Mouse (Mus musculus): Measurements from ENCODE around the gene Chd5. TPM values are rescaled to one million over a fixed set of nuclear protein-coding genes. Genes with fewer than 3 reads are reported as not detected.

Chd5 gene
- polyA plus RNA-seq (2012; rRNA removed) (0.09 TPM in 2 replicates), polyA plus RNA-seq (2014; fragmentation: Nextera tagmentation; extraction: Ambion mirVana) (0.18 TPM in 1 of 2 replicates, not detected in the other)

- Histone ChIP-seq H3K9me3 (ENCODE audit: control insufficient read depth, low read length) (no peaks in the 10 kb centered on the region), H3K4me2 (ENCODE audit: low read depth) (peak within 1 kb of the TSS; percentile 40), H3K4me3 (ENCODE audit: insufficient read depth in 1 of 2, low read depth in 2 of 2, low read length in 2 of 2) (peak within 1 kb of the TSS in 1 of 2 experiments; percentile 32; a peak in 2 of 4 replicates), H3K4me1 (replicated peaks; ENCODE audit: control insufficient read depth in 2 of 2, insufficient read depth in 2 of 2, low read length in 1 of 2) (no peaks in the 10 kb centered on the region), H3K27me3 (ENCODE audit: control insufficient read depth, insufficient read depth, low read length) (peaks cover 42% of the 10 kb centered on the region), H3K9ac (replicated peaks) (no peak within 1 kb of the TSS), H3K36me3 (replicated peaks; ENCODE audit: control insufficient read depth, insufficient read depth, low read depth) (peaks cover 5% of the 10 kb centered on the region), H3K27ac (no peak within 1 kb of the TSS)
- DNase-seq (ENCODE audit: low read depth in 3 of 3, low spot score in 3 of 3) (no peak), ATAC-seq (ENCODE audit: insufficient read depth) (no peak)
- TF ChIP-seq CTCF (IDR thresholded peaks at IDR 0.05; ENCODE audit: low read depth) (no peak), EP300 (IDR thresholded peaks at IDR 0.05; ENCODE audit: low read depth) (no peak)
- 3% methylated on average over 115 of the region's 120 CpGs for WGBS (ENCODE audit: insufficient replicate concordance)
Measured at GRCm38 (mm10) chr4:152338419-152339292, at the start of gene Chd5. TSS of gene Chd5 (plus strand) at chr4:152338651.

GRCm38 (mm10) chr4:152290385-152290784, 48.1 kb upstream of the Chd5 start:
- Histone ChIP-seq H3K4me1 (replicated peaks; ENCODE audit: control insufficient read depth in 2 of 2, insufficient read depth in 2 of 2, low read length in 1 of 2) (peaks cover under 1 to 3% of the 10 kb centered on the region in 2 experiments), H3K9ac (replicated peaks) (no peak overlapping the region), H3K27me3 (ENCODE audit: control insufficient read depth, insufficient read depth, low read length) (peaks cover 65% of the 10 kb centered on the region), H3K27ac (no peak overlapping the region), H3K9me3 (ENCODE audit: control insufficient read depth, low read length) (no peaks in the 10 kb centered on the region), H3K4me3 (ENCODE audit: insufficient read depth in 1 of 2, low read depth in 2 of 2, low read length in 2 of 2) (no peak overlapping the region), H3K36me3 (replicated peaks; ENCODE audit: control insufficient read depth, insufficient read depth, low read depth) (no peaks in the 10 kb centered on the region), H3K4me2 (ENCODE audit: low read depth) (no peak overlapping the region)
- 2% methylated on average over 37 of the region's 39 CpGs for WGBS (ENCODE audit: insufficient replicate concordance)
- TF ChIP-seq EP300 (IDR thresholded peaks at IDR 0.05; ENCODE audit: low read depth) (no peak), CTCF (IDR thresholded peaks at IDR 0.05; ENCODE audit: low read depth) (no peak)
- ATAC-seq (ENCODE audit: insufficient read depth) = no peak
- DNase-seq (ENCODE audit: low read depth in 3 of 3, low spot score in 3 of 3) = no peak

GRCm38 (mm10) chr4:152290991-152291390, 47.5 kb upstream of the Chd5 start:
- no peak overlapping the region for H3K9ac ChIP-seq (replicated peaks)
- H3K36me3 ChIP-seq (replicated peaks; ENCODE audit: control insufficient read depth, insufficient read depth, low read depth) = no peaks in the 10 kb centered on the region
- no peak overlapping the region for H3K4me3 ChIP-seq (ENCODE audit: insufficient read depth in 1 of 2, low read depth in 2 of 2, low read length in 2 of 2)
- no peak overlapping the region for H3K27ac ChIP-seq
- H3K4me2 ChIP-seq (ENCODE audit: low read depth) = no peak overlapping the region
- ATAC-seq (ENCODE audit: insufficient read depth) = no peak
- 19% methylated on average over 11 of the region's 11 CpGs for WGBS (ENCODE audit: insufficient replicate concordance)
- H3K4me1 ChIP-seq (replicated peaks; ENCODE audit: control insufficient read depth in 2 of 2, insufficient read depth in 2 of 2, low read length in 1 of 2) = peaks cover 7 to 9% of the 10 kb centered on the region in 2 experiments
- no peak for DNase-seq (ENCODE audit: low read depth in 3 of 3, low spot score in 3 of 3)
- H3K27me3 ChIP-seq (ENCODE audit: control insufficient read depth, insufficient read depth, low read length) = peaks cover 60% of the 10 kb centered on the region
- no peak for TF ChIP-seq EP300 (IDR thresholded peaks at IDR 0.05; ENCODE audit: low read depth)
- TF ChIP-seq CTCF (IDR thresholded peaks at IDR 0.05; ENCODE audit: low read depth) = no peak
- no peaks in the 10 kb centered on the region for H3K9me3 ChIP-seq (ENCODE audit: control insufficient read depth, low read length)

GRCm38 (mm10) chr4:152291562-152291961, 46.9 kb upstream of the Chd5 start, which contains the start of gene Hes3:
TSS of gene Hes3 (minus strand) at chr4:152291662.
- no peak within 1 kb of the TSS for H3K4me2 ChIP-seq (ENCODE audit: low read depth)

GRCm38 (mm10) chr4:152292102-152292765, 46.2 kb upstream of the Chd5 start:
- ATAC-seq (ENCODE audit: insufficient read depth) (no peak), DNase-seq (ENCODE audit: low read depth in 3 of 3, low spot score in 3 of 3) (no peak)
- 45% methylated on average over 12 of the region's 12 CpGs for WGBS (ENCODE audit: insufficient replicate concordance)
- Histone ChIP-seq H3K4me3 (ENCODE audit: insufficient read depth in 1 of 2, low read depth in 2 of 2, low read length in 2 of 2) (no peak overlapping the region), H3K27ac (no peak overlapping the region), H3K9ac (replicated peaks) (no peak overlapping the region), H3K9me3 (ENCODE audit: control insufficient read depth, low read length) (no peaks in the 10 kb centered on the region), H3K36me3 (replicated peaks; ENCODE audit: control insufficient read depth, insufficient read depth, low read depth) (no peaks in the 10 kb centered on the region), H3K4me2 (ENCODE audit: low read depth) (no peak overlapping the region), H3K27me3 (ENCODE audit: control insufficient read depth, insufficient read depth, low read length) (peaks cover 48% of the 10 kb centered on the region), H3K4me1 (replicated peaks; ENCODE audit: control insufficient read depth in 2 of 2, insufficient read depth in 2 of 2, low read length in 1 of 2) (peaks cover 7 to 12% of the 10 kb centered on the region in 2 experiments)
- TF ChIP-seq CTCF (IDR thresholded peaks at IDR 0.05; ENCODE audit: low read depth) = no peak
- TF ChIP-seq EP300 (IDR thresholded peaks at IDR 0.05; ENCODE audit: low read depth) = no peak

More at GRCm38 (mm10) chr4:152291562-152291961, 46.9 kb upstream of the Chd5 start, which contains the start of gene Hes3:
- H3K9me3 ChIP-seq (ENCODE audit: control insufficient read depth, low read length) = no peaks in the 10 kb centered on the region
- no peak within 1 kb of the TSS for H3K4me3 ChIP-seq (ENCODE audit: insufficient read depth in 1 of 2, low read depth in 2 of 2, low read length in 2 of 2)
- no peaks in the 10 kb centered on the region for H3K36me3 ChIP-seq (replicated peaks; ENCODE audit: control insufficient read depth, insufficient read depth, low read depth)
- ATAC-seq (ENCODE audit: insufficient read depth) = no peak
- DNase-seq (ENCODE audit: low read depth in 3 of 3, low spot score in 3 of 3) = no peak
- H3K4me1 ChIP-seq (replicated peaks; ENCODE audit: control insufficient read depth in 2 of 2, insufficient read depth in 2 of 2, low read length in 1 of 2) = peaks cover 7 to 12% of the 10 kb centered on the region in 2 experiments
- TF ChIP-seq CTCF (IDR thresholded peaks at IDR 0.05; ENCODE audit: low read depth) (no peak), EP300 (IDR thresholded peaks at IDR 0.05; ENCODE audit: low read depth) (no peak)
- no peak within 1 kb of the TSS for H3K9ac ChIP-seq (replicated peaks)
- no peak within 1 kb of the TSS for H3K27ac ChIP-seq
- peaks cover 55% of the 10 kb centered on the region for H3K27me3 ChIP-seq (ENCODE audit: control insufficient read depth, insufficient read depth, low read length)
- 29% methylated on average over 6 of the region's 6 CpGs for WGBS (ENCODE audit: insufficient replicate concordance)

All from liver, embryonic 14.5 days (tissue).